Mouse (Mus musculus) forebrain, embryonic 12.5 days (tissue): ENCODE data around the gene Olfr71. TPM values are rescaled to one million over a fixed set of nuclear protein-coding genes. Genes with fewer than 3 reads are reported as not detected.

Experiments used
- ATAC-seq: fragments of 200-750 bp; cut with Nextera tagmentation; 2 replicates; pipeline ENCODE4 v1.8.0; 2017; ENCODE audit warnings: moderate TSS enrichment; ENCODE audit not compliant: low FRiP score
- H3K27ac ChIP-seq: fragments of 300-500 bp; sonication (generic); 2 replicates; pipeline ENCODE4 v1.5.1; 2016; ENCODE audit warnings: mild to moderate bottlenecking
- H3K27me3 ChIP-seq: fragments of 300-500 bp; sonication (generic); 2 replicates; pipeline ENCODE4 v1.6.1; 2016; ENCODE audit warnings: mild to moderate bottlenecking
- H3K36me3 ChIP-seq: fragments of 300-500 bp; sonication (generic); replicated peaks from 2 replicates; pipeline ENCODE4 v1.6.1; 2016; ENCODE audit warnings: mild to moderate bottlenecking
- H3K4me1 ChIP-seq: fragments of 300-500 bp; sonication (generic); 2 replicates; pipeline ENCODE4 v1.6.1; 2016
- H3K4me2 ChIP-seq: fragments of 300-500 bp; sonication (generic); 2 replicates; pipeline ENCODE4 v1.6.1; 2016; ENCODE audit warnings: mild to moderate bottlenecking, moderate library complexity
- H3K4me3 ChIP-seq: fragments of 300-500 bp; sonication (generic); replicated peaks from 2 replicates; pipeline ENCODE4 v1.5.1; 2016; ENCODE audit warnings: mild to moderate bottlenecking
- H3K9ac ChIP-seq: fragments of 300-500 bp; sonication (generic); 2 replicates; pipeline ENCODE4 v1.6.1; 2016; ENCODE audit warnings: mild to moderate bottlenecking
- H3K9me3 ChIP-seq: fragments of 300-500 bp; sonication (generic); 2 replicates; pipeline ENCODE4 v1.6.1; 2016
- WGBS: fragments of 180-500 bp; shearing (Covaris S2); methylation state at CpG from one replicate; pipeline ENCODE4 v1.1.7; 2016; 5-methylcytosine and 5-hydroxymethylcytosine counted together
- polyA plus RNA-seq: library from polyadenylated mRNA; unstranded; fragments of >200 nt; fragmentation: Nextera tagmentation; extraction: Ambion mirVana; gene quantifications from 2 replicates; pipeline ENCODE4 v1.2.1, GENCODE M21; 2016

Gene Olfr71
- polyA plus RNA-seq, 1 experiment from 2014 or later = 0.09 TPM

GRCm38 (mm10) chr4:43703851-43704250 lies 6.2 kb downstream of the Olfr71 start:
- no peak overlapping the region for H3K27ac ChIP-seq
- H3K9me3 ChIP-seq = no peaks in the 10 kb centered on the region
- H3K27me3 ChIP-seq = no peaks in the 10 kb centered on the region
- peaks cover 3% of the 10 kb centered on the region; the same call in 1 of the 2 replicates for H3K4me1 ChIP-seq
- H3K4me2 ChIP-seq = no peak overlapping the region
- WGBS = 87% methylated on average over 8 of the region's 8 CpGs
- H3K9ac ChIP-seq = no peak overlapping the region
- ATAC-seq = no peak
- no peak overlapping the region for H3K4me3 ChIP-seq
- no peaks in the 10 kb centered on the region for H3K36me3 ChIP-seq

GRCm38 (mm10) chr4:43703439-43703838 lies 6.6 kb downstream of the Olfr71 start:
- Histone ChIP-seq H3K4me2 (no peak overlapping the region), H3K9ac (no peak overlapping the region), H3K27ac (no peak overlapping the region), H3K4me1 (peaks cover 3% of the 10 kb centered on the region; the same call in 1 of the 2 replicates), H3K9me3 (no peaks in the 10 kb centered on the region), H3K4me3 (no peak overlapping the region), H3K27me3 (no peaks in the 10 kb centered on the region), H3K36me3 (no peaks in the 10 kb centered on the region)
- 73% methylated on average over 6 of the region's 6 CpGs for WGBS
- no peak for ATAC-seq

GRCm38 (mm10) chr4:43700707-43701106 lies 9.3 kb downstream of the Olfr71 start, which contains the start of gene Olfr70:
Gene Olfr70 (minus strand): TSS chr4:43700807.
- no peaks in the 10 kb centered on the region for H3K9me3 ChIP-seq
- H3K36me3 ChIP-seq = no peaks in the 10 kb centered on the region
- no peaks in the 10 kb centered on the region for H3K27me3 ChIP-seq
- ATAC-seq = no peak
- H3K9ac ChIP-seq = no peak within 1 kb of the TSS
- no peak within 1 kb of the TSS for H3K4me3 ChIP-seq
- H3K4me2 ChIP-seq = no peak within 1 kb of the TSS
- no peak within 1 kb of the TSS for H3K27ac ChIP-seq
- H3K4me1 ChIP-seq = no peaks in the 10 kb centered on the region
- 87% methylated on average over 6 of the region's 6 CpGs for WGBS

GRCm38 (mm10) chr4:43696561-43696960 lies 13.5 kb downstream of the Olfr71 start:
- Histone ChIP-seq H3K27ac (no peak overlapping the region), H3K4me3 (no peak overlapping the region), H3K27me3 (no peaks in the 10 kb centered on the region), H3K9ac (no peak overlapping the region), H3K4me2 (no peak overlapping the region), H3K4me1 (no peaks in the 10 kb centered on the region), H3K9me3 (no peaks in the 10 kb centered on the region), H3K36me3 (no peaks in the 10 kb centered on the region; the same call in 1 of the 2 replicates)
- ATAC-seq = no peak
- WGBS = 91% methylated on average over 13 of the region's 13 CpGs

GRCm38 (mm10) chr4:43695249-43695671 lies 14.8 kb downstream of the Olfr71 start:
- no peak overlapping the region for H3K4me3 ChIP-seq
- no peaks in the 10 kb centered on the region for H3K9me3 ChIP-seq
- no peak overlapping the region for H3K4me2 ChIP-seq
- H3K36me3 ChIP-seq = peaks cover 6% of the 10 kb centered on the region
- 40% methylated on average over 9 of the region's 9 CpGs for WGBS
- no peak for ATAC-seq
- no peak overlapping the region for H3K9ac ChIP-seq
- no peak overlapping the region for H3K27ac ChIP-seq
- H3K4me1 ChIP-seq = no peaks in the 10 kb centered on the region
- no peaks in the 10 kb centered on the region for H3K27me3 ChIP-seq

GRCm38 (mm10) chr4:43694439-43695248 lies 15.4 kb downstream of the Olfr71 start:
- ATAC-seq = no peak
- WGBS = 82% methylated on average over 1 of the region's 1 CpGs
- H3K36me3 ChIP-seq = peaks cover 12% of the 10 kb centered on the region
- no peak overlapping the region for H3K9ac ChIP-seq
- H3K27ac ChIP-seq = no peak overlapping the region
- no peak overlapping the region for H3K4me2 ChIP-seq
- no peaks in the 10 kb centered on the region for H3K27me3 ChIP-seq
- no peak overlapping the region for H3K4me3 ChIP-seq
- H3K9me3 ChIP-seq = no peaks in the 10 kb centered on the region
- no peaks in the 10 kb centered on the region for H3K4me1 ChIP-seq

GRCm38 (mm10) chr4:43693806-43694241 lies 16.2 kb downstream of the Olfr71 start:
- no peak for ATAC-seq
- no peaks in the 10 kb centered on the region for H3K27me3 ChIP-seq
- no peaks in the 10 kb centered on the region for H3K4me1 ChIP-seq
- no peak overlapping the region for H3K9ac ChIP-seq
- H3K9me3 ChIP-seq = no peaks in the 10 kb centered on the region
- 78% methylated on average over 5 of the region's 5 CpGs for WGBS
- H3K4me3 ChIP-seq = no peak overlapping the region
- H3K27ac ChIP-seq = no peak overlapping the region
- H3K4me2 ChIP-seq = no peak overlapping the region
- H3K36me3 ChIP-seq = peaks cover 20% of the 10 kb centered on the region

GRCm38 (mm10) chr4:43691026-43691425 lies 19.0 kb downstream of the Olfr71 start:
- H3K9ac ChIP-seq = no peak overlapping the region
- H3K4me2 ChIP-seq = no peak overlapping the region
- H3K4me3 ChIP-seq = no peak overlapping the region
- H3K9me3 ChIP-seq = no peaks in the 10 kb centered on the region
- peaks cover 42% of the 10 kb centered on the region for H3K36me3 ChIP-seq
- 90% methylated on average over 5 of the region's 5 CpGs for WGBS
- no peaks in the 10 kb centered on the region for H3K4me1 ChIP-seq
- no peak overlapping the region for H3K27ac ChIP-seq
- H3K27me3 ChIP-seq = no peaks in the 10 kb centered on the region
- ATAC-seq = no peak

GRCm38 (mm10) chr4:43690021-43690420 lies 20.0 kb downstream of the Olfr71 start:
- no peaks in the 10 kb centered on the region for H3K4me1 ChIP-seq
- H3K27me3 ChIP-seq = no peaks in the 10 kb centered on the region
- WGBS = 95% methylated on average over 17 of the region's 17 CpGs
- peaks cover 52% of the 10 kb centered on the region for H3K36me3 ChIP-seq
- ATAC-seq = no peak
- H3K9me3 ChIP-seq = no peaks in the 10 kb centered on the region
- no peak overlapping the region for H3K4me2 ChIP-seq
- no peak overlapping the region for H3K9ac ChIP-seq
- H3K27ac ChIP-seq = no peak overlapping the region
- no peak overlapping the region for H3K4me3 ChIP-seq

GRCm38 (mm10) chr4:43679416-43680043 lies 30.5 kb downstream of the Olfr71 start:
- Histone ChIP-seq H3K4me3 (no peak overlapping the region), H3K27ac (no peak overlapping the region), H3K27me3 (no peaks in the 10 kb centered on the region), H3K4me1 (no peaks in the 10 kb centered on the region), H3K9me3 (no peaks in the 10 kb centered on the region), H3K9ac (no peak overlapping the region), H3K4me2 (no peak overlapping the region), H3K36me3 (peaks cover 64% of the 10 kb centered on the region)
- WGBS = 92% methylated on average over 7 of the region's 7 CpGs
- no peak for ATAC-seq

- Histone ChIP-seq H3K9me3 (no peaks in the 10 kb centered on the region), H3K4me3 (no peak overlapping the region), H3K4me2 (no peak overlapping the region), H3K27me3 (no peaks in the 10 kb centered on the region), H3K9ac (no peak overlapping the region), H3K4me1 (no peaks in the 10 kb centered on the region), H3K36me3 (peaks cover 62% of the 10 kb centered on the region), H3K27ac (no peak overlapping the region)
- ATAC-seq = no peak
- 89% methylated on average over 6 of the region's 6 CpGs for WGBS
These were observed 31.5 kb downstream of the Olfr71 start for GRCm38 (mm10) chr4:43678541-43678940.

GRCm38 (mm10) chr4:43675608-43676007 lies 34.4 kb downstream of the Olfr71 start:
- Histone ChIP-seq H3K27ac (no peak overlapping the region), H3K36me3 (peaks cover 41% of the 10 kb centered on the region), H3K9me3 (no peaks in the 10 kb centered on the region), H3K4me1 (peaks cover 22% of the 10 kb centered on the region), H3K4me3 (no peak overlapping the region), H3K4me2 (no peak overlapping the region), H3K9ac (no peak overlapping the region), H3K27me3 (no peaks in the 10 kb centered on the region)
- 88% methylated on average over 4 of the region's 4 CpGs for WGBS
- ATAC-seq = no peak
